Mouse (Mus musculus) bone marrow, adult 2 months (tissue): ENCODE data around the gene Prlh.

Experiments
- CTCF ChIP-seq: fragments of 200-500 bp; IDR thresholded peaks from 2 replicates; pipeline ENCODE4 v1.5.1; 2011; ENCODE audit warnings: low read length, control low read depth; ENCODE audit not compliant: control insufficient read depth, insufficient read depth
- POLR2A ChIP-seq: fragments of 200-500 bp; IDR thresholded peaks from 2 replicates; pipeline ENCODE4 v1.6.1; 2011; ENCODE audit warnings: low read depth, mild to moderate bottlenecking, control low read depth, low read length, borderline replicate concordance; ENCODE audit not compliant: control insufficient read depth

- TF ChIP-seq CTCF = no peak
- TF ChIP-seq POLR2A = no peak
Measured at GRCm38 (mm10) chr1:90980638-90981330, 27.9 kb downstream of the Prlh start.
